Mouse (Mus musculus) left cerebral cortex, postnatal 36 days (tissue): ENCODE measurements around the gene Nav2. TPM values are rescaled to one million over a fixed set of nuclear protein-coding genes. Genes with fewer than 3 reads are reported as not detected.

Experiments
- DNase-seq, 2 experiments: peaks; one replicate each; pipeline ENCODE4 v3.0.0; 2021 to 2022; ENCODE audit warnings: low spot score in 2 of 2, mixed read lengths in 1 of 2
- intact Hi-C: fragments of 180-260 bp; cut with DNase I; formaldehyde crosslinking; loops from one replicate; pipeline ENCODE4 v1.15.1; 2025
- total RNA-seq, 2 experiments: library from RNA; stranded (reverse); gene quantifications; 2 replicates each; pipeline ENCODE4 v1.2.3; 2021

Nav2 gene
- total RNA-seq, 2 experiments from 2014 or later, result 62.0 to 120 TPM

- intact Hi-C loops, result no loop called here
- DNase-seq, result no peak
Measured at GRCm38 (mm10) chr7:49029282-49030012, 120.9 kb downstream of the Nav2 start.

- intact Hi-C loops, result no loop called here
- no peak for DNase-seq
Measured at GRCm38 (mm10) chr7:49032216-49032615, 123.7 kb downstream of the Nav2 start.

DNA sequence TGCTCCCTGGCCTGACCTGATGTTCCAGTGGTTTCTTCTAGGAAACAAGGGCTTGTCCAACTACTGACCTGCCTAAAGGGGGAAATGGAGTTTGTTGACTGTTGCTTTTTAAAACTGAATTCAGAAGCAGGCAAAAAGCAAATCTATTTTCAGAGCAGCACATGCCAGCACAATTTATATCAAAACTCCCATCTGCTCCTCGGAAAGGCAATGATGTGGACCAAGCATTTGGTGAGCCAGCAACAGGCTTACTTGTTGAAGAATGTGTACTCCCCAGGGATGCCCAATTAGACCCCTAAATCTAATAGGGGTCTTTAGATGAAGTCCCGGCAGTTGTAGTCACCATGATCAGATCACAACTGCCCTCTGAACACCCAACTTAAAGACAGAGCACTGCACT is 125.7 kb downstream of the Nav2 start:
- intact Hi-C loops, result no loop called here
- no peak for DNase-seq

- no peak for DNase-seq
- intact Hi-C loops, result no loop called here
Measured at GRCm38 (mm10) chr7:49040163-49040562, 131.6 kb downstream of the Nav2 start.

GRCm38 (mm10) chr7:49041334-49042070 is 133.0 kb downstream of the Nav2 start:
- DNase-seq, result no peak
- intact Hi-C loops, result no loop called here

DNA sequence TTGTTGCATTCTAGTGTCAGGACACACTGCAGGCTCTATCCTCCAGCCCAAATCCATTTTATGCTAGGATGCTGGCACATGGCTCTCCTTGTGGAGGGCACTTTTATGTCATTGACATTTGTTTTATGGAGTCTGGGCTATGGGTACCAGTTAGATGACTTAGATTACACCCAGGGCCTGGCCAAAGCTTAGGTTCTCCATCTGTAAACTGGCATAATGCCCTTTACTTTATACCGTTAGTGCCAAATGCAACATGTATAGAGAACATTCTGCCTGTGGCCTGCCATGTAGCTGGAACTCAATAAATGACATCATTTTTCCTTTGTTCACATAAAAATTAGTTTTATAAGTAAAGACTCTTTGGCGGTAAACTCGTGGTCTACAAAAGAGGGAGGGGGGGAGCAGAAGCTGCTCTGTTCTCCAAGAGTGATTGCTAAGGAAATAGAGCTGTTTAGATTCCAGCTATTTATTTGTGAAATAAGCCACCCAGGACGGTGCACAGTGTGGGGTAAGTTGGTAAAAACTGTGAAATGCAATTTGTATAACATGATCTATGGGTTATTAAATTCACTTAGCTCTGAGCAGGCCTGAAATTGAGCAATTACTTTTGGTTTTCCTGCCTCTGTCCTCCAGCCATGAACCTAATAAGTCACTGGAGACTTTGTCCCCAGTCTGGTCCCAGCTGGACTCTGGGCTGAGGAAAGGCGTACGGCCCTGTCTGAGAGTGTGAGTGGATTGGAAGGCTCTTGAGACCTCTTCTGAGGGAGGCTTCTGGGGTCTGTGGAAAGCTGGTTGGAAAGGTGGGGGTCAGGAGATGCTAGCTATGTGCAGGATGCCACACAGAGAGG is 137.2 kb downstream of the Nav2 start:
- intact Hi-C loops, result no loop called here
- DNase-seq, result no peak

DNA sequence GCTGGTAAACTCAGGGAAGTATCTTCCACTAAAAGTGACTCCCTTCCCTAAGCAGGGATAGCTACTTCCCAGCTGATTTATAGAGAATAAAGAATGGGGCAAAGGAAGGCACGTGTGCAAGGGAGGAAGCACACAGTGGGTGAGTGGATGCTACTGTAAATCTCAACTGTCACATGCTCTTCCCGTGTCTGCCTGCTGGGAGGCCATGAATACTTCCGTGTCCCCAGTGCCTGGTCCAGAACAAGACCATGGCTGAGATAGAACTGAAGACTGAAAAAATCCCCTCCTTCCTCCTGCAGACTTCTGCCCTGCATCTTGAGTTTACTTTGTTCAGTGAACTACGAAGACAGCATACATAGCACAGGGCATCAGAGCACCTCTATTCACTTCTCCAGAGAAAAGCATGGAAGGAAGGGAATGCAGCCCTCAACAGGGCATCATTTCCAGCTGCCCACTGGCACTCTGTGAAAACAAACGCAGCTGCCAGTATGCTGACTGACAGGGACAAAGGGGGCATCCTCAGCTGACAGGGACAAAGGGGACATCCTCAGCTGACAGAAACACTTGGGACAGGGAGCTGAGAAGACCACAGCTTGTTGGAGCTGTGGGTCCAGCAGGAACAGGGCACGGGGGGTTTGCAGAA is 138.0 kb downstream of the Nav2 start:
- intact Hi-C loops, result no loop called here
- no peak for DNase-seq

DNA sequence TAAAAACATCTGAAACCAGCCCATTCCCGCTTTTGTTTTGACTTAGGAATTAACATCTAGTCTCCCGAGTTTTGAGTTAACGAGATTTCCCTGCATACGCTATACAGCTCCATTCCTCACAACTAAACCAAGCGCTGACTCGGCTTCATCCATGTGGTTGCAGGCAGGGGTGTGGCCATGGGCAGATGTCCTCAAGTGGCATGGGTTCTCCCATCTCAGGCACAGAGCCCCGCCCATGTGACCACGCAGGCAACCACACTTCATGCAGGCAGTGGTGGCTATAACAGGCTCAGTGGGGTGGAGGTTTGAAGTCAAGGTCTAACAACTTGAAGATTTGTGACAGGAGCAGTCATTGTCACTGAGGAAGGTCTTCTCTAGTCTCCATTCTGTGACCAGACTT is 138.8 kb downstream of the Nav2 start:
- intact Hi-C loops, result no loop called here
- no peak for DNase-seq

DNA sequence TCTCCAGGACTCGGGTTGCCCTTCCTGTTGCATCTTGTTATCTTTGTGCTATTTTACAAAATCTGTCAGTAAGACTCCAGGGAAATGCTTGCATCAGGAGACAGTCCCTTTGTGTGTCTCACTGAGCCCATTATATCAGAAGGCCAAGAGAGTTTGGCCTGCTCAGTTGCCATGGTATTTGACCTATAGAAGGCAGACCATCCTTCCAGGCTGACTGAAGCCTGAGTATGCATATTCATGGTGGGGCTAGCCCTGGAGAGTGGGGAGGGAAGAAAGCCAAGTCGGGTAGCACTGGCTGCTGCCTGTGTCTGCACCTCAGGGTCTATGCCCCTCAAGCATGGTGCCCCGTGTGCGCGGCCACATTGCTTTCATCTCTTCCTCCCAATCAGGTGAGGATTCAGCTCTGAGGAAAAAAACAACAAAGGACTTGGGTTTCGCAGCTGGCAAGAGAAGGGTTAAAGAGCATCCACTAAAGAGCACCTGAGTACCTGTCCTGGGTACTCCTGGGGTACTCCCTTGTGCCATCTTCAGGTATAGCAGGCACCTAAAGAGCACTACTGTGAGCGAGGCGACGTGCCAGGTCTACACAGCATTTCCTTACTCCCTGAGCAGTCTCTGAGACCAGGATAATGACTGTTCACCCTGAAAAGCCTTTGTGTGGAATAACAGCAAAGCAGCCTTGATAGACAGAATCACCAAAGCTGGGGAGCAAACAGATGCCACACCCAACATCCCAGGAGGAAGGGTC is 144.5 kb downstream of the Nav2 start:
- DNase-seq, result no peak
- intact Hi-C loops, result no loop called here

GRCm38 (mm10) chr7:49055273-49055672 is 146.8 kb downstream of the Nav2 start:
- intact Hi-C loops, result no loop called here
- no peak for DNase-seq

GRCm38 (mm10) chr7:49058304-49059012 is 149.9 kb downstream of the Nav2 start:
- DNase-seq, result no peak
- intact Hi-C loops, result no loop called here

- intact Hi-C loops, result loop anchor here (5.0 kb wide), 1 partner anchor 57 kb away; no protein-coding TSS in a partner anchor
- DNase-seq, result no peak
Measured at GRCm38 (mm10) chr7:49064792-49065521, 156.4 kb downstream of the Nav2 start.

DNA sequence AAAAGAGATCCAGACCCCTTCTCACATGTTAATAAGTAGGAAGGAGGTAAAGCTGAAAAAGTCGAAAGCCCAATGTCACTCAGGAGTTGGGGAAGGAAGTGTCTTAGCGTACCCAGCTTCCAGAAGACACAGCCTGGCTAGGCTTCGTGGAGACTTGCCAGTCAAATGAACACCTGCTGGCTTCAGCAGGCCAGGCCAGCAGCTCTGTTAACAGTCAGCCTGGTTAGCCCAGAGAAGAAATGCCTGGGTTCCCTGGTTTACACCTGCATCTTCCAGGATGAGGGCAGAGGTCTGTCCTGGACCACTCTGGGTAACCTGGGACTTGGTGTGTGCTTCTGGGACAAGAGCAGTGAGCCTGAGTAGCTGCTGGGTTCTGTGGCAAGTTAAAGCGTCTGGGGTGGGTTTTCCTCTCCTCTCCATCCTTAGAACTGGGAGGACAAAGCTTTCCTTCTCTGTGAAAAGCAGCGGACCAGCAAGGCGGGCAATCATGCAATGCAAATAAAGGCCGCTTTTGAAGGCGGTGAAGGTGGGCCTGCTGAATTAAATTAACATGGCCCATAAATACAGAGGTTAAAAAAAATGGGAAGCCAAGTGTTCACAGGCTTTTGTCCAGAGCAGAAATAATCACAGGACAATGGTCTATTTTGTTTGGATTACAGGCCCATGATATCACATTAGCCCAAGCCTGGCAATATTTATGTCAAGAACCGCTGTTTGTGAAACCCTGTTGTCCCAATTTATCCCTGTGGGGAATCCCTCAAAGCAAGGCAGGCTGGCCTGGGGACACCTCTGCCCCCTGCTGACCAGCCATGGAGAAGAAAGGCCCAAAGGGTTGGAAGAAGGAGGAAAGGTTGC is 157.3 kb downstream of the Nav2 start:
- DNase-seq, result no peak
- intact Hi-C loops, result loop anchor here (5.0 kb wide), 1 partner anchor 56 kb away; no protein-coding TSS in a partner anchor

DNA sequence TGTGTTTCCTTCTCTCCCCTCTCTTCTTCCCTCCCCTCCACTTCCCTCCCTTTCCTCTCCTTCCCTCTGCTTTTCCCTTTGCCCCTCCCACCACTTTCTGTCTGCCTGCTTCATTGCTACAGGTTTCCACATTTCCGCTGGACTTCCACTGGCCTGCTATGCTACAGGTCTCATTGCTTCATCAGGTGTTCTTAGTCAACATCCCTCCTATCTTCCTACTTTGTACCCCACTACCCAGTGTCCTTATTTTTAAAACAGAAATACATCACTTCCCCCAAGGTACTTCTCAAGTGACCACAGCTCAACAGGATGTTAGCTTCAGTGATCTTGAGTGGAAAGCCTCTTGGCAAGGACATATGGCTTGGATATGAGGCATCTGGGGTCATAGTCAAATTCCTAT is 158.3 kb downstream of the Nav2 start:
- DNase-seq, result no peak
- intact Hi-C loops, result loop anchor here (5.0 kb wide), 1 partner anchor 55 kb away; no protein-coding TSS in a partner anchor

DNA sequence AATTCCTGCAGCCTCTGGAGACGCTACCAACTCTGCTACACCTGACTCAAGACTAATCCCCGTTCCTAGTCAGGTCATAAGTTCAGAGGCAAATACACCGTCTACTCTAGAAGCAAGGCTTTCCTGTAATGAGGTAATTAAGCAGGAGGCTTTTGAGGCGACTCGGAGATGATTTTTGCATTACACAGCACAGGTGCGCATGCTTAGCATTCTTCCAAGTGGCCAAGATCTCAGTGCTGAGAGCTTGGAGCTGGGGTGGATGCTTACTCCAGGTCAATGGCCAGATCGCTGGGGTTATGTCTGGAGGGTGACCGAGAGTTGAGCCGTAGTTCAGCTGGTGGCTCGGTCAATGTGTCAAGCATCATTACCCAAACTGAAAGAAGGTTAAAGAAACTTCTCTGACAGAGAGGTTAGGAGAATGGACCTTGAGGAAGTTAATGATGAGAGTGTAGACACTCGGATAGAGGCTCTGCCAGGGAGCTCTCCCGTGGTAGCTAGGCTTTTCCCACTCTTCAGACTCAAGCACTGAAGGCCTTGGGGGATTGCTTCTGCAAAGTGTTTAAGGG is 161.0 kb downstream of the Nav2 start:
- DNase-seq, result no peak
- intact Hi-C loops, result loop anchor here (5.0 kb wide), 1 partner anchor 53 kb away; no protein-coding TSS in a partner anchor

GRCm38 (mm10) chr7:49070621-49071020 is 162.1 kb downstream of the Nav2 start:
- intact Hi-C loops, result no loop called here
- no peak for DNase-seq
